In genomic region chr10:41827784-41828183, GRCm38 (mm10) we compare ENCODE assay signal across 18 mouse cellular contexts. TPM values are rescaled to one million over a fixed set of nuclear protein-coding genes. Genes with fewer than 3 reads are reported as not detected.
DNase-seq lines count a peak whose midpoint lies in the region; ATAC-seq lines count a peak whose summit lies in the region.
"Had no signal": no experiment of that assay in that cellular context is flagged by ENCODE, and none has a peak within 500 bp of the region (broad histone marks: within the 10 kb centered on the region; RNA-seq: fewer than 3 reads in every experiment).

No protein-coding gene starts in this region.

- no peak overlapping the region for H3K4me2 ChIP-seq in heart, embryonic 12.5 days
- no peak overlapping the region for H3K4me2 ChIP-seq in midbrain, embryonic 16.5 days (ENCODE audit: low read length)
- H3K4me2 ChIP-seq: embryonic facial prominence, embryonic 12.5 days; forebrain, embryonic 15.5 days; heart, embryonic 15.5 days; hindbrain, embryonic 13.5 days had no signal

- no peaks in the 10 kb centered on the region for H3K27me3 ChIP-seq in heart, embryonic 10.5 days (ENCODE audit: insufficient read depth, poor library complexity, severe bottlenecking)
- no peaks in the 10 kb centered on the region for H3K27me3 ChIP-seq in heart, embryonic 12.5 days (replicated peaks)
- no peaks in the 10 kb centered on the region for H3K27me3 ChIP-seq in splenic B cell, adult 2 months (ENCODE audit: control insufficient read depth, insufficient read depth, low read length, poor library complexity, severe bottlenecking)
- no peaks in the 10 kb centered on the region for H3K27me3 ChIP-seq in midbrain, embryonic 16.5 days (ENCODE audit: control insufficient read depth, insufficient read depth, low read depth, low read length)
- H3K27me3 ChIP-seq: embryonic facial prominence, embryonic 12.5 days; forebrain, embryonic 15.5 days; heart, embryonic 15.5 days; hindbrain, embryonic 13.5 days had no signal

- peaks cover 14% of the 10 kb centered on the region for H3K4me1 ChIP-seq in heart, embryonic 10.5 days
- H3K4me1 ChIP-seq in heart, embryonic 12.5 days (replicated peaks): peaks cover 17% of the 10 kb centered on the region
- no peaks in the 10 kb centered on the region for H3K4me1 ChIP-seq in midbrain, embryonic 16.5 days (ENCODE audit: control insufficient read depth, insufficient read depth, low read length)
- H3K4me1 ChIP-seq: forebrain, embryonic 15.5 days; hindbrain, embryonic 13.5 days had no signal

- no peak for DNase-seq in heart, embryonic 10.5 days (ENCODE audit: low spot score)
- DNase-seq in A20 (ENCODE audit: low read depth, low spot score): peak; percentile 30
- DNase-seq in splenic B cell, adult 2 months (ENCODE audit: low read depth, low spot score): peak; percentile 21
- DNase-seq in adrenal gland, adult 8-10 months: no peak
- DNase-seq: adrenal gland, postnatal 36 days; cerebellum, adult 8-10 months; cerebellum, postnatal 14 days; gastrocnemius, postnatal 25 days; heart, postnatal 14 days; kidney, adult 11 months had no signal

- H3K27ac ChIP-seq in heart, embryonic 10.5 days: peak overlapping the region; percentile 22; the same call in 1 of the 2 replicates
- H3K27ac ChIP-seq in heart, embryonic 12.5 days (ENCODE audit: poor library complexity, severe bottlenecking): no peak overlapping the region
- H3K27ac ChIP-seq in midbrain, embryonic 16.5 days (ENCODE audit: low read length): no peak overlapping the region
- H3K27ac ChIP-seq: embryonic facial prominence, embryonic 12.5 days; forebrain, embryonic 15.5 days; heart, embryonic 15.5 days; hindbrain, embryonic 13.5 days; hindbrain, postnatal 0 days had no signal

- no peak overlapping the region for H3K9ac ChIP-seq in heart, embryonic 12.5 days
- H3K9ac ChIP-seq in midbrain, embryonic 16.5 days (ENCODE audit: low read depth, low read length): no peak overlapping the region
- H3K9ac ChIP-seq: embryonic facial prominence, embryonic 12.5 days; forebrain, embryonic 15.5 days; heart, embryonic 15.5 days; hindbrain, embryonic 13.5 days had no signal

- no peak overlapping the region for H3K4me3 ChIP-seq in heart, embryonic 10.5 days
- H3K4me3 ChIP-seq in heart, embryonic 12.5 days: no peak overlapping the region
- H3K4me3 ChIP-seq in midbrain, embryonic 16.5 days (ENCODE audit: low read depth, low read length): no peak overlapping the region
- H3K4me3 ChIP-seq: embryonic facial prominence, embryonic 12.5 days; forebrain, embryonic 15.5 days; heart, embryonic 15.5 days; hindbrain, embryonic 13.5 days had no signal

- WGBS in heart, embryonic 10.5 days: 79% methylated on average over 4 of the region's 4 CpGs
- 81% methylated on average over 4 of the region's 4 CpGs for WGBS in heart, embryonic 12.5 days
- WGBS in midbrain, embryonic 16.5 days: 95% methylated on average over 4 of the region's 4 CpGs

- no peaks in the 10 kb centered on the region for H3K36me3 ChIP-seq in heart, embryonic 10.5 days
- H3K36me3 ChIP-seq in heart, embryonic 12.5 days: no peaks in the 10 kb centered on the region
- no peaks in the 10 kb centered on the region for H3K36me3 ChIP-seq in splenic B cell, adult 2 months (ENCODE audit: control insufficient read depth, insufficient read depth, low read length, poor library complexity, severe bottlenecking)
- H3K36me3 ChIP-seq in midbrain, embryonic 16.5 days (ENCODE audit: control insufficient read depth, insufficient read depth, low read length): no peaks in the 10 kb centered on the region
- H3K36me3 ChIP-seq: embryonic facial prominence, embryonic 12.5 days; forebrain, embryonic 15.5 days; heart, embryonic 15.5 days; hindbrain, embryonic 13.5 days had no signal

- no peak for ATAC-seq in heart, embryonic 12.5 days (ENCODE audit: insufficient number of reproducible peaks, low FRiP score)
- peak; percentile 62 for ATAC-seq in common myeloid progenitor, adult 5-6 weeks (replicated peaks; ENCODE audit: low read depth, poor library complexity, severe bottlenecking)
- ATAC-seq in midbrain, embryonic 16.5 days: no peak
- ATAC-seq: forebrain, embryonic 15.5 days; hindbrain, postnatal 0 days had no signal

- H3K9me3 ChIP-seq in heart, embryonic 10.5 days: no peaks in the 10 kb centered on the region
- no peaks in the 10 kb centered on the region for H3K9me3 ChIP-seq in heart, embryonic 12.5 days (replicated peaks)
- H3K9me3 ChIP-seq in midbrain, embryonic 16.5 days (replicated peaks; ENCODE audit: control insufficient read depth, low read length, poor library complexity, severe bottlenecking): no peaks in the 10 kb centered on the region
- H3K9me3 ChIP-seq: embryonic facial prominence, embryonic 12.5 days; forebrain, embryonic 15.5 days; heart, embryonic 15.5 days; hindbrain, embryonic 13.5 days had no signal

RNA-seq across cellular contexts. Expression of gene Sesn1, which starts 18.0 kb away (rescaled TPM):
- 18.9 and 20.6 TPM in 2 replicates for polyA plus RNA-seq in heart, embryonic 10.5 days (2016; fragmentation: Nextera tagmentation; extraction: Ambion mirVana)
- 27.8 and 28.6 TPM in 2 replicates for polyA plus RNA-seq in heart, embryonic 12.5 days (2016; fragmentation: Nextera tagmentation; extraction: Ambion mirVana)
- total RNA-seq in common myeloid progenitor, adult 5-6 weeks (2017): 48.0 and 50.8 TPM in 2 replicates
- polyA plus RNA-seq in midbrain, embryonic 16.5 days (2015; fragmentation: Nextera tagmentation; extraction: Ambion mirVana): 33.6 and 38.6 TPM in 2 replicates
- total RNA-seq in adrenal gland, adult 8-10 months (2022): 10 to 100 TPM; 20.5 to 31.3 (median 29.4) TPM

RNA-seq across cellular contexts. Expression of gene Cep57l1, which starts 18.1 kb away (rescaled TPM):
- 22.1 and 23.6 TPM in 2 replicates for polyA plus RNA-seq in heart, embryonic 10.5 days (2016; fragmentation: Nextera tagmentation; extraction: Ambion mirVana)
- polyA plus RNA-seq in heart, embryonic 12.5 days (2016; fragmentation: Nextera tagmentation; extraction: Ambion mirVana): 19.3 and 21.8 TPM in 2 replicates
- total RNA-seq in common myeloid progenitor, adult 5-6 weeks (2017): 52.3 and 55.1 TPM in 2 replicates
- 15.9 and 17.8 TPM in 2 replicates for polyA plus RNA-seq in midbrain, embryonic 16.5 days (2015; fragmentation: Nextera tagmentation; extraction: Ambion mirVana)
- total RNA-seq in adrenal gland, adult 8-10 months (2022): 10 to 100 TPM in 2 of 4 experiments, 1 to 10 TPM in 2; 5.8 to 14.5 (median 9.5) TPM

Comparison
In these comparisons a context has a peak if more than half of its experiments do, and no peak if none do; other contexts are left out.
1. DNase-seq: peak in A20 (single experiment) and splenic B cell, adult 2 months (single experiment); none in heart, embryonic 10.5 days (single experiment) and adrenal gland, adult 8-10 months (single experiment).